Mouse (Mus musculus): Measurements from ENCODE around the gene Gm47841. TPM values are rescaled to one million over a fixed set of nuclear protein-coding genes. Genes with fewer than 3 reads are reported as not detected.

The Gm47841 gene
- total RNA-seq, 1 experiment from 2014 or later: not detected

GRCm38 (mm10) chr15:101002466-101002865 lies 44.7 kb downstream of the Gm47841 start:
- ATAC-seq (replicated peaks in 1 of 2; ENCODE audit: insufficient read depth in 1 of 2, low FRiP score in 2 of 2, low TSS enrichment in 1 of 2, low read depth in 1 of 2, poor library complexity in 2 of 2, severe bottlenecking in 2 of 2): no peak

GRCm38 (mm10) chr15:101001685-101002084 lies 45.5 kb downstream of the Gm47841 start:
- ATAC-seq (replicated peaks in 1 of 2; ENCODE audit: insufficient read depth in 1 of 2, low FRiP score in 2 of 2, low TSS enrichment in 1 of 2, low read depth in 1 of 2, poor library complexity in 2 of 2, severe bottlenecking in 2 of 2): no peak

- peak; percentile 71 to 72 for ATAC-seq (replicated peaks in 1 of 2; ENCODE audit: insufficient read depth in 1 of 2, low FRiP score in 2 of 2, low TSS enrichment in 1 of 2, low read depth in 1 of 2, poor library complexity in 2 of 2, severe bottlenecking in 2 of 2)
Observed at GRCm38 (mm10) chr15:100997090-100997489, 50.1 kb downstream of the Gm47841 start.

Other genes with a start within 250 kb of the Gm47841 start
- not detected in 2 replicates for gene Scn8a, start 177.5 kb downstream of the Gm47841 start, total RNA-seq (2017)
- gene Fignl2, start 31.2 kb upstream of the Gm47841 start, total RNA-seq (2017): not detected in 2 replicates
- gene Ankrd33, start 68.4 kb upstream of the Gm47841 start, total RNA-seq (2017): not detected in 2 replicates
- gene Acvrl1, start 81.1 kb upstream of the Gm47841 start, total RNA-seq (2017): 2.0 and 4.8 TPM in 2 replicates
- 19.6 and 25.5 TPM in 2 replicates for gene Acvr1b, start 126.7 kb upstream of the Gm47841 start, total RNA-seq (2017)
- gene Grasp, start 176.8 kb upstream of the Gm47841 start, total RNA-seq (2017): 6.6 and 7.8 TPM in 2 replicates
- 246 and 344 TPM in 2 replicates for gene Nr4a1, start 206.9 kb upstream of the Gm47841 start, total RNA-seq (2017)
- 31.9 and 59.4 TPM in 2 replicates for gene Atg101, start 236.9 kb upstream of the Gm47841 start, total RNA-seq (2017)
- gene 6030408B16Rik, start 245.8 kb upstream of the Gm47841 start, total RNA-seq (2017): 0.63 TPM in 1 of 2 replicates, not detected in the other

Data from hematopoietic stem cell, adult 5-6 weeks (primary cell).